Mouse (Mus musculus) liver, embryonic 14.5 days (tissue): ENCODE measurements around the gene Pstk.

ENCODE experiments used
- CTCF ChIP-seq: IDR thresholded peaks from 2 replicates; pipeline ENCODE4 v1.5.1; 2016; ENCODE audit warnings: antibody characterized with exemption, low read depth, control low read depth
- EP300 ChIP-seq: IDR thresholded peaks from 2 replicates; pipeline ENCODE4 v1.6.1; 2016; ENCODE audit warnings: antibody characterized with exemption, low read depth

DNA sequence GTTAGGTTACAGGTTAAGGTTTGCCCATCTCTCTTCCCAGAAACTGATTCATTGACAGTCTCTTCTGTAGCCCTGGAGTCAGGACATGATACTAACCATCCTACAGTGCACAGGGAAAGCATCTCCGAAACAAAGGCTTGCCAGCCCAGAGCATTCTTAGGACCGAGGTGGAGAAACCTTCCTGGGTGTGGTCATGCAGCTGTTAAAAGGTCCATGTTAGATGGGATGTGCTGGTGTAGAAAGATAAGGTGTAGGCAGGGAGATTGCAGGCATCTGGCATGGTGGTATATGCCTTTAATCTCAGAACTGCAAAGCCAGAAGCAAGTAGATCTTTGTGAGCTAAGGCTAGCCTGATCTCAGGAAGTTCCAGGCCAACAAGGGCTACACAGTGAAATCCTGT, 54.0 kb downstream of the Pstk start:
- no peak for TF ChIP-seq CTCF
- TF ChIP-seq EP300: peak; percentile 97
